Mouse (Mus musculus) macrophage (primary cell): ENCODE measurements around the gene G3bp2. TPM values are rescaled to one million over a fixed set of nuclear protein-coding genes. Genes with fewer than 3 reads are reported as not detected.
"Not testable (repeated sequence)": the region's sequence is repeated elsewhere in the genome, so short reads cannot be mapped to it uniquely, and the experiment has no call there.

Experiments
- H3K27ac ChIP-seq: fragments of 350-480 bp; formaldehyde crosslinking; 2 replicates; pipeline ENCODE4 v1.9.0; 2021
- H3K36me3 ChIP-seq: fragments of 350-480 bp; formaldehyde crosslinking; 2 replicates; pipeline ENCODE4 v1.9.0; 2021; ENCODE audit errors: inconsistent target
- H3K4me3 ChIP-seq: fragments of 350-480 bp; formaldehyde crosslinking; 2 replicates; pipeline ENCODE4 v1.9.0; 2021; ENCODE audit errors: inconsistent target
- H3K79me2 ChIP-seq: fragments of 350-480 bp; formaldehyde crosslinking; 2 replicates; pipeline ENCODE4 v1.9.0; 2021; ENCODE audit errors: inconsistent target
- WGBS: methylation state at CpG from one replicate; pipeline ENCODE4 v1.1.7; 2026; ENCODE audit warnings: inconsistent platforms; ENCODE audit not compliant: missing documents; 5-methylcytosine and 5-hydroxymethylcytosine counted together
- polyA plus RNA-seq: library from polyadenylated mRNA; stranded (reverse); fragments of 250-400 nt; gene quantifications from 3 replicates; pipeline ENCODE4 v1.2.4, GENCODE M21; 2018; ENCODE audit warnings: inconsistent platforms
- total RNA-seq, 78 experiments: library from RNA; depleted of rRNA; stranded (reverse); fragments of 250-400 nt; gene quantifications; 1 replicate in 9 of 78; 2 replicates in 24 of 78; 3 replicates in 43 of 78; 4 replicates in 2 of 78; pipeline ENCODE4 v1.2.4; 2018; ENCODE audit warnings: inconsistent platforms in 56 of 78

G3bp2 gene
- total RNA-seq (2018; cell fraction: chromatin; rRNA removed): 100 to 1,000 TPM in 8 of 26 experiments, 10 to 100 TPM in 18; 15.3 to 144 (median 80.7) TPM
- 100 to 1,000 TPM in 13 of 26 experiments, 10 to 100 TPM in 13; 70.1 to 161 (median 99.7) TPM for total RNA-seq (2018; cell fraction: cytosol; rRNA removed)
- total RNA-seq (2018; cell fraction: nucleus; rRNA removed): 100 to 1,000 TPM in 15 of 26 experiments, 10 to 100 TPM in 11; 40.0 to 185 (median 107) TPM
- polyA plus RNA-seq: 76.9 to 105 TPM (median 87.9 TPM) in 3 replicates

- peak within 1 kb of the TSS; percentile 34; the same call in 1 of the 2 replicates for H3K27ac ChIP-seq
- H3K4me3 ChIP-seq: peak within 1 kb of the TSS; percentile 62
- under 1% methylated on average over 63 of the region's 65 CpGs for WGBS
- peaks cover 44% of the 10 kb centered on the region for H3K79me2 ChIP-seq
- no peaks in the 10 kb centered on the region for H3K36me3 ChIP-seq
These were observed at the start of gene G3bp2 for GRCm38 (mm10) chr5:92083417-92084038. G3bp2 (minus strand) TSS chr5:92083719.

GRCm38 (mm10) chr5:92133006-92133405, 49.5 kb upstream of the G3bp2 start:
- not testable (repeated sequence) for H3K4me3 ChIP-seq, H3K79me2 ChIP-seq, H3K36me3 ChIP-seq, H3K27ac ChIP-seq
- WGBS: 89% methylated on average over 3 of the region's 4 CpGs

GRCm38 (mm10) chr5:92132127-92132526, 48.6 kb upstream of the G3bp2 start:
- H3K4me3 ChIP-seq: no peak overlapping the region
- WGBS: 98% methylated on average over 4 of the region's 4 CpGs

GRCm38 (mm10) chr5:92130040-92130682, 46.6 kb upstream of the G3bp2 start:
- H3K27ac ChIP-seq: no peak overlapping the region
- WGBS: 91% methylated on average over 5 of the region's 6 CpGs

More at GRCm38 (mm10) chr5:92132127-92132526, 48.6 kb upstream of the G3bp2 start:
- H3K36me3 ChIP-seq: no peaks in the 10 kb centered on the region
- no peaks in the 10 kb centered on the region for H3K79me2 ChIP-seq
- no peak overlapping the region for H3K27ac ChIP-seq

GRCm38 (mm10) chr5:92129321-92129768, 45.8 kb upstream of the G3bp2 start:
- WGBS: 78% methylated on average over 1 of the region's 1 CpGs
- Histone ChIP-seq H3K79me2 (no peaks in the 10 kb centered on the region), H3K36me3 (no peaks in the 10 kb centered on the region), H3K4me3 (no peak overlapping the region), H3K27ac (no peak overlapping the region)

More at GRCm38 (mm10) chr5:92130040-92130682, 46.6 kb upstream of the G3bp2 start:
- H3K79me2 ChIP-seq: no peaks in the 10 kb centered on the region
- no peak overlapping the region for H3K4me3 ChIP-seq
- no peaks in the 10 kb centered on the region for H3K36me3 ChIP-seq

- H3K79me2 ChIP-seq: no peaks in the 10 kb centered on the region
- WGBS: 43% methylated on average over 8 of the region's 8 CpGs
- H3K36me3 ChIP-seq: no peaks in the 10 kb centered on the region
- H3K27ac ChIP-seq: peak overlapping the region; percentile 72
- H3K4me3 ChIP-seq: no peak overlapping the region
These were observed 45.1 kb upstream of the G3bp2 start for GRCm38 (mm10) chr5:92128570-92128969.

- peak overlapping the region; percentile 22 for H3K4me3 ChIP-seq
- H3K27ac ChIP-seq: peak overlapping the region; percentile 72
- 86% methylated on average over 10 of the region's 10 CpGs for WGBS
- no peaks in the 10 kb centered on the region for H3K36me3 ChIP-seq
- no peaks in the 10 kb centered on the region for H3K79me2 ChIP-seq
These were observed 44.2 kb upstream of the G3bp2 start for GRCm38 (mm10) chr5:92127751-92128150.

- 7% methylated on average over 9 of the region's 9 CpGs for WGBS
- Histone ChIP-seq H3K79me2 (no peaks in the 10 kb centered on the region), H3K36me3 (no peaks in the 10 kb centered on the region), H3K4me3 (peak overlapping the region; percentile 22), H3K27ac (peak overlapping the region; percentile 72)
These were observed 43.7 kb upstream of the G3bp2 start for GRCm38 (mm10) chr5:92127141-92127625.

GRCm38 (mm10) chr5:92125446-92125845, 41.9 kb upstream of the G3bp2 start:
- Histone ChIP-seq H3K36me3 (no peaks in the 10 kb centered on the region), H3K4me3 (no peak overlapping the region), H3K27ac (no peak overlapping the region), H3K79me2 (no peaks in the 10 kb centered on the region)
- 100% methylated on average over 3 of the region's 3 CpGs for WGBS

- H3K27ac ChIP-seq: no peak overlapping the region
- no peaks in the 10 kb centered on the region for H3K79me2 ChIP-seq
- no peak overlapping the region for H3K4me3 ChIP-seq
- no peaks in the 10 kb centered on the region for H3K36me3 ChIP-seq
- WGBS: 88% methylated on average over 4 of the region's 4 CpGs
These were observed 38.1 kb upstream of the G3bp2 start for GRCm38 (mm10) chr5:92121636-92122035.

GRCm38 (mm10) chr5:92117823-92118403, 34.4 kb upstream of the G3bp2 start:
- Histone ChIP-seq H3K79me2 (no peaks in the 10 kb centered on the region), H3K4me3 (no peak overlapping the region), H3K27ac (no peak overlapping the region), H3K36me3 (no peaks in the 10 kb centered on the region)
- 62% methylated on average over 12 of the region's 12 CpGs for WGBS

GRCm38 (mm10) chr5:92114939-92115338, 31.4 kb upstream of the G3bp2 start:
- Histone ChIP-seq H3K79me2 (no peaks in the 10 kb centered on the region), H3K36me3 (no peaks in the 10 kb centered on the region), H3K4me3 (no peak overlapping the region), H3K27ac (no peak overlapping the region)
- WGBS: 92% methylated on average over 2 of the region's 2 CpGs

GRCm38 (mm10) chr5:92114223-92114622, 30.7 kb upstream of the G3bp2 start:
- Histone ChIP-seq H3K27ac (no peak overlapping the region), H3K79me2 (no peaks in the 10 kb centered on the region), H3K4me3 (no peak overlapping the region), H3K36me3 (no peaks in the 10 kb centered on the region)
- WGBS: 58% methylated on average over 6 of the region's 6 CpGs

GRCm38 (mm10) chr5:92113484-92113883, 30.0 kb upstream of the G3bp2 start:
- no peaks in the 10 kb centered on the region for H3K36me3 ChIP-seq
- WGBS: 98% methylated on average over 4 of the region's 7 CpGs
- H3K79me2 ChIP-seq: no peaks in the 10 kb centered on the region
- H3K4me3 ChIP-seq: no peak overlapping the region
- no peak overlapping the region for H3K27ac ChIP-seq
